Mouse (Mus musculus) kidney, adult 2 months (tissue): ENCODE measurements at regions not wholly inside any gene's neighbourhood (a gene's known extent, or its start where the extent isn't known, plus 50 kb on each side); places are given as distances from the start of the nearest gene placed in this dataset.
A peak's percentile ranks its signal among the peaks of the same experiment; 100 is the strongest.

Experiments used
- DNase-seq: peaks from one replicate; pipeline ENCODE4 v3.0.0; 2021
- H3K27ac ChIP-seq: fragments of 200-500 bp; 2 replicates; pipeline ENCODE4 v1.5.1; 2012; ENCODE audit warnings: low read depth, low read length, control low read depth, inconsistent platforms; ENCODE audit not compliant: insufficient read depth
- H3K27me3 ChIP-seq: fragments of 200-500 bp; replicated peaks from 2 replicates; pipeline ENCODE4 v1.6.1; 2012; ENCODE audit warnings: mild to moderate bottlenecking, moderate library complexity, low read length, inconsistent platforms; ENCODE audit not compliant: control insufficient read depth, insufficient read depth
- H3K36me3 ChIP-seq: fragments of 200-500 bp; 2 replicates; pipeline ENCODE4 v1.6.1; 2012; ENCODE audit warnings: mild to moderate bottlenecking, moderate library complexity, low read length, inconsistent platforms; ENCODE audit not compliant: control insufficient read depth, insufficient read depth
- H3K4me1 ChIP-seq: fragments of 200-500 bp; 2 replicates; pipeline ENCODE4 v1.6.1; 2011; ENCODE audit warnings: low read length; ENCODE audit not compliant: control insufficient read depth, insufficient read depth
- H3K4me3 ChIP-seq: fragments of 200-500 bp; 2 replicates; pipeline ENCODE4 v1.5.1; 2011; ENCODE audit warnings: mild to moderate bottlenecking, low read depth, low read length, control low read depth; ENCODE audit not compliant: insufficient read depth
- CTCF ChIP-seq: fragments of 200-500 bp; conservative IDR thresholded peaks from 2 replicates; pipeline ENCODE4 v1.5.1; 2011; ENCODE audit warnings: low read depth, mild to moderate bottlenecking, control low read depth, low read length, moderate library complexity, mixed read lengths; ENCODE audit not compliant: insufficient read depth, insufficient read length
- POLR2A ChIP-seq: fragments of 200-500 bp; IDR thresholded peaks from one replicate; pipeline ENCODE4 v1.6.1; 2011; ENCODE audit warnings: low read depth, low read length, control low read depth
- WGBS: fragments of 180-500 bp; shearing (Covaris S2); methylation state at CpG from one replicate; pipeline ENCODE4 v1.1.7; 2018; 5-methylcytosine and 5-hydroxymethylcytosine counted together

- no peak for DNase-seq
Observed at GRCm38 (mm10) chr8:113317169-113317568, 318.2 kb upstream of the Mon1b start.

GRCm38 (mm10) chr8:113331576-113331975 is 303.8 kb upstream of the Mon1b start:
- H3K36me3 ChIP-seq: no peaks in the 10 kb centered on the region
- no peaks in the 10 kb centered on the region for H3K4me1 ChIP-seq
- H3K27me3 ChIP-seq: no peaks in the 10 kb centered on the region
- 54% methylated on average over 6 of the region's 6 CpGs for WGBS
- TF ChIP-seq CTCF (no peak), POLR2A (no peak)
- H3K27ac ChIP-seq: no peak overlapping the region
- H3K4me3 ChIP-seq: no peak overlapping the region
- no peak for DNase-seq

More at GRCm38 (mm10) chr8:113317169-113317568, 318.2 kb upstream of the Mon1b start:
- no peak overlapping the region for H3K4me3 ChIP-seq
- H3K27ac ChIP-seq: no peak overlapping the region
- no peak for TF ChIP-seq POLR2A
- no peak for TF ChIP-seq CTCF
- no peaks in the 10 kb centered on the region for H3K36me3 ChIP-seq
- no peaks in the 10 kb centered on the region for H3K4me1 ChIP-seq
- no peaks in the 10 kb centered on the region for H3K27me3 ChIP-seq
- WGBS: 55% methylated on average over 3 of the region's 3 CpGs

GRCm38 (mm10) chr8:113341306-113341705 is 294.1 kb upstream of the Mon1b start:
- DNase-seq: peak; percentile 17
- no peaks in the 10 kb centered on the region for H3K4me1 ChIP-seq
- no peak overlapping the region for H3K27ac ChIP-seq
- H3K27me3 ChIP-seq: no peaks in the 10 kb centered on the region
- no peak for TF ChIP-seq POLR2A
- TF ChIP-seq CTCF: no peak
- H3K36me3 ChIP-seq: no peaks in the 10 kb centered on the region
- 29% methylated on average over 10 of the region's 10 CpGs for WGBS
- H3K4me3 ChIP-seq: no peak overlapping the region

- Histone ChIP-seq H3K36me3 (no peaks in the 10 kb centered on the region), H3K4me3 (no peak overlapping the region), H3K27me3 (no peaks in the 10 kb centered on the region), H3K27ac (no peak overlapping the region), H3K4me1 (no peaks in the 10 kb centered on the region)
- 54% methylated on average over 7 of the region's 7 CpGs for WGBS
- DNase-seq: no peak
- no peak for TF ChIP-seq POLR2A
- no peak for TF ChIP-seq CTCF
Observed at GRCm38 (mm10) chr8:113361900-113362299, 273.5 kb upstream of the Mon1b start.

GRCm38 (mm10) chr8:113364181-113364580 is 271.2 kb upstream of the Mon1b start:
- 96% methylated on average over 13 of the region's 13 CpGs for WGBS
- TF ChIP-seq POLR2A (no peak), CTCF (no peak)

GRCm38 (mm10) chr8:113383517-113383916 is 251.9 kb upstream of the Mon1b start:
- no peak overlapping the region for H3K27ac ChIP-seq
- no peak for TF ChIP-seq POLR2A
- TF ChIP-seq CTCF: no peak
- H3K4me1 ChIP-seq: no peaks in the 10 kb centered on the region
- no peaks in the 10 kb centered on the region for H3K36me3 ChIP-seq
- DNase-seq: no peak
- 42% methylated on average over 3 of the region's 3 CpGs for WGBS
- H3K27me3 ChIP-seq: no peaks in the 10 kb centered on the region; the same call in 1 of the 2 replicates
- no peak overlapping the region for H3K4me3 ChIP-seq

More at GRCm38 (mm10) chr8:113364181-113364580, 271.2 kb upstream of the Mon1b start:
- no peak for DNase-seq
- Histone ChIP-seq H3K36me3 (no peaks in the 10 kb centered on the region), H3K27me3 (no peaks in the 10 kb centered on the region), H3K27ac (no peak overlapping the region), H3K4me1 (no peaks in the 10 kb centered on the region), H3K4me3 (no peak overlapping the region)

- Histone ChIP-seq H3K4me3 (no peak overlapping the region), H3K4me1 (no peaks in the 10 kb centered on the region), H3K27ac (no peak overlapping the region), H3K36me3 (no peaks in the 10 kb centered on the region), H3K27me3 (no peaks in the 10 kb centered on the region; the same call in 1 of the 2 replicates)
- no peak for DNase-seq
- 30% methylated on average over 4 of the region's 4 CpGs for WGBS
- TF ChIP-seq CTCF (no peak), POLR2A (no peak)
Observed at GRCm38 (mm10) chr8:113383974-113384373, 251.4 kb upstream of the Mon1b start.
